Mouse (Mus musculus) mouse embryonic stem cell (cell line): ENCODE results near the gene Sgpp2.

Experiments used
- in situ Hi-C, 2 experiments: fragments of 300-500 bp; cut with MboI; formaldehyde crosslinking; loops; 1 replicate in 1 of 2; 3 replicates in 1 of 2; pipeline ENCODE4 v1.14.3; 2019 to 2020; ENCODE audit warnings: low sequenced_read_pairs in 2 of 2, low pct_unique_long_range_greater_than_20kb in 1 of 2, mixed read lengths in 1 of 2; ENCODE audit not compliant: unreplicated experiment in 1 of 2

The Sgpp2 gene

DNA sequence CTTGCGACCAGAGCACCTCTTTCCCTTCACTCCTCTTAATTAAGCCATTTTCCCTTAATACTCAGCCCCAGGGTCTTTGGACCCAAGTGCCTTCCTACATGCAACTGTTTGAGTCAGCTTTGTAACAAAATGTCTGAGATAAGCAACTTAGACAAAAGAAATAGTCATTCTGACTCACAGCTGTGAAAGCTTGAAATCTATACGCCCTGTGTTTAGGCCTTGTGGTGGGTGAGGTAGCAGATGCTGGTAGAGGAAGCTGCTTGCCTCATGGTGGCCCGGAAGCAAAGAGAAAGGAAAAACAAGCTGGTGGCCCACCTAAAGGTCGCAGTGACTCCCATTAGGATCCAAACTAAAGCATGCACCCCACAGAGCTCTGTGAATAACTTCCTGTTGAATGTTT lies 77.7 kb downstream of the Sgpp2 start:
- in situ Hi-C loops, result no loop called here

DNA sequence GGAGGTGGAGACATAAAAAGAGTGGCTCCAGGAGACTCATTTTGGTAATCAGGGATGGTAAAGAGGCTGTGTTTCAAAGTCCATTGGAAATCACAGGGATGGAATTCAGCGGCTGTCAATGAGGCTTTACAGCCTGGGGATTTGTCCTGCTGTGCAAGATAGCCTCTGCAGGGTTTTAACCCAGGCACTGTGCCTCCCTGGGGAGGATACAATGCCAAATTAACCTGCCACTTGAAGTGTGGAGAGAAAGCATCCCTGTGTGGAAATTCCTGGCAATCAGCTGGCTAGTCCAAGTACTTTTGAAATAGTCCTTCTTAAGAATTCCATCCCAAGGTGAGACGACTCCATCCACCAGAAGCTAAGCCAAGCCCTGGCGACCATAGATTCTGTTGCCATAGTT lies 78.7 kb downstream of the Sgpp2 start:
- in situ Hi-C loops, result no loop called here

DNA sequence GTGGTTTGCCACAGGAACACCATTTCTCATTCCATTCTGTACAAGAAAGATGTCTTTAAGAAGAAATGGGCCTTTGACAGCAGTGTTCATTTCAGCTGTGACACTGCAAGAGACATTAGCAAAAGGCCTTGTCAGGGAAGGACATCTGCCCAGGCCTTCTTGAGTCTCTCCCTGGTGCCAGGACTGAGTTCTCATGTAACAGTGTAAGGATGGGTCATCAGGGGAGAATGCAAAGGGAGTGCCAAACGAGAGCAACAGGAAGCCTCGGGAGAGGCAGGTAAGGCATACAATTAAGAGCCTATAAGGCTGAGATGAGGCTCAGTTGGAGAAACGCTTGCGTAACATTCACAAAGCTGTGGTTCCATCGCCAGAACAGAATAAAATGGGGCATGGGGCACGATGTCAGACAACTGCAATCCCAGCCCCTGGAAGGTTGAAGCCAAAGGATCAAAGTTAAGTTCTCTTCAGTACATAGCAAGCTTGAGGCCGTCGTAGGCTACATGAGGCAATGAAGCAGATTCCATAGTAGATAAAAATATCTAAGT lies 85.1 kb downstream of the Sgpp2 start:
- in situ Hi-C loops, result no loop called here

DNA sequence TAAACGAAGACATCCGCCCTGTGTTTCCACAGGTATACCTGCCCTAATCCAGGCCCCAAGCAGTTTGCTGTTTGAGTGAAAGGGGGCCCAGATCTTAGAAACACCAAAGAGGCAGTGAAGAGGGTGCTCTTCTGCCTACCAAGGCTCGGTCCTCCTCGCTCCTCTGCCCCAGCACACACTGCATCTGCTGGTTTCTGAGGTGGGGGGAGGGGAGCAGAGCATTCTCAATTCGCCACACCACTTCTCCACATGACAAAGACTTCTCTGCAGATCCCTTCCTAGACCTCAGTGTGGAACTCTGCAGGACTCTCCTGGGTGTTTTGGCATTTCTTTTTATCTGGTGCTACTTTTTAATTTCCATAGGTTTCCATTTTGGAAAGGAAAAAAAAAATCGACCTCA lies 85.6 kb downstream of the Sgpp2 start:
- in situ Hi-C loops, result no loop called here

DNA sequence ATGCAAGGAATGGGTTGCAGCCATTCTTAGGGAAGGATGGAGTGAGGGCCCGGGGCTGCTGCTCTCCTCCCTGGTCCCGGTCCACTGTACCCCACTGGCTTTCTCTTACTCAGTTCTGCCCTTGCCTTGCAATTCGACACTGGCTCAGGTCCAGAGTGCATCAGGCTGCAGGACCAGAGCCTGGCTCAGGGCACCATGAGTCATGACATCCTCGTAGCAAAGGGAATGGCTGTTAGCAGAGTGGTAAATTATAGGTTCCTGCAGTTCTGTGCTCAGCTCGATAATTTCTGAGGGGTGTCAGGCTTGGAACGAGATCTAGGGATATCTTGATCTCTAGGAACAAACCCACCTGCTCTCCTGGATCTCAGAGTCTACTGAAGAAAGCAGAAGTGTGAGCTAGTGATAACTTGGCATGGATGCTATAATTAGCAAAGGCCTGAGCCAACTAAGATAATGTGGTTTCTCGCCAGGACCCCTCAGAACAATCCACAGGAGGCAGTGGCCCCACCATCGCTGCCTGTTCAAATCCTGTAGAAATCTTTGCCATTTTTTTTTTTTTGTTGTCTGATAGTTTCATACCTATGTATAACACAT lies 86.3 kb downstream of the Sgpp2 start:
- in situ Hi-C loops, result no loop called here

DNA sequence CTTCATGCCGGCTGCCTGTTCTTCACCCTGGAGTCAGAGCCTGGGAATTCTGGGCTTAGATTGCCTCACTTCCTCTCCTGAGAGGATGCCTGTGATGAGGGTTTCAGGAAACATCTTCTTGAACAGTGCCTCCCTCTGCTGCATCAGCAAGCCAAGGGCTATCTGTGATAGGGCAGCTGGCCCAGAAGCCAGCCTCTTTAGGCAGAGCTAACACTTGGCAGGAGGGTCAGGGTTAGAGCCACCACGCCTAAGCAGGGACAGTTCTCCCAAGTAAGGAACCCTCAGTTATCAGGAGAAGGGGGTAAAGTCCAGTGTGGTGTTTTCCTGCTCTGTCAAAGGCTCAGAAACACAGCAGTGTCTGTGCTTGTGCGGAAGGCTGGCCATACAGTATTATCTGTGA lies 89.6 kb downstream of the Sgpp2 start:
- in situ Hi-C loops, result loop anchor here in 1 of 2 experiments (25.0 kb wide), 1 partner anchor 412 kb away; no protein-coding TSS in a partner anchor

DNA sequence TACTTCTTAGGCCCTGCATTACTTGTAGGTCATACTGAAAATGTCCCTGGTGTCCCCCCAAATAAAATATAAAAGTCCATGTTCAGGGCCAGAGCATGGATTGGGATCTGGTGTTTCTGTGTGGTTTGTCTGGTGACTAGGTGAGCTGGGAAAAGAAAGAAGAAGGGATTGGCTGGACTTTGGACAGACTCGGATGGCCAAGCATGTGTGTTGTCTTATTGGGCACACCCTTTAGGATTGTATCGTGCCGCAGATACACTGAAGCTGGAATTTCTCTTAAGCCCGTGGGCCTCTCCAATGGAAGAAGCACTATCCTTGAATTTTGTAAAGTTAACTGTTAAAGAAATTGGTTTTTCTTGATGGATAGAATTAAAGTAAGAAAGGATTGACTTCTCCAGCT lies 91.3 kb downstream of the Sgpp2 start:
- in situ Hi-C loops, result loop anchor here in 1 of 2 experiments (25.0 kb wide), 1 partner anchor 414 kb away; no protein-coding TSS in a partner anchor

DNA sequence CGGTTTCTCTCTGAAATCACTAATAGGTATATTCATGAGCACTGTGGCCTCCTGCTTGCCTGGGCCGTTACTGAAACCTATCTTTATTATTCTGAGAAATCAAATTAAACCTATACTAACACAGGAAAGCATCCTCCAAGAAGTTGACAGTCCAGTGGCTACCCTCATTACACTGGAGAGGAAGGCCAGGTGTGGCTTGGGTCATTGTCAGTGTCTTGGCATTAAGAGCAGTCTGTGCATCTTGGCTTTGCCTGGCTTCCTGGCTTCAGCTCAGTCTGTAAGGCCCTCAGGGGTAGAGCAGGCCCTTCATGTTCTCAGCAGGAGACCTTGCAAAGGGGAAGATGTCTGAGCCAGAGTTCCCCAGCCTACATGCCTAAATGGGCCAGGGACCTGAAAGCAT lies 99.3 kb downstream of the Sgpp2 start:
- in situ Hi-C loops, result loop anchor here in 1 of 2 experiments (25.0 kb wide), 1 partner anchor 422 kb away; no protein-coding TSS in a partner anchor

DNA sequence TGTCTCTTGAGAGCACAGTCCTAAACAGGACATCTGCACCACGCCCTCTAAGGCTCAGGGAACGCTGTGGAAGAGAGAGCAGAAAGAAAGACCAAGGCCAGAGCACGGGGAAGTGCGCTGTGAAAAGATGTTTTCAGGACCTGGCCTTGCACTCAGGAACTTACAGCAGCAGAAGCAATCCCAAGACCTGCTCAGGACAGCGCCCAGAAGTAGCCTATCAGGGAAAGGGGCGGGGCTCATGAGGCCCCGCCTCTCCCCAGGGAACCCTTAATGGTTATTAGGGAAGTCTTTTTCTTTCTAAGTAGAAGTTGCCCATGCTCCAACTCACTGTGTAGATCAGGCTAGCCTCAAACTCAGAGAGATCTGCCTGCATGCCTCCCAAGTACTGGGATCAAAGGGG lies 102.5 kb downstream of the Sgpp2 start:
- in situ Hi-C loops, result loop anchor here in 1 of 2 experiments (25.0 kb wide), 1 partner anchor 425 kb away; no protein-coding TSS in a partner anchor

DNA sequence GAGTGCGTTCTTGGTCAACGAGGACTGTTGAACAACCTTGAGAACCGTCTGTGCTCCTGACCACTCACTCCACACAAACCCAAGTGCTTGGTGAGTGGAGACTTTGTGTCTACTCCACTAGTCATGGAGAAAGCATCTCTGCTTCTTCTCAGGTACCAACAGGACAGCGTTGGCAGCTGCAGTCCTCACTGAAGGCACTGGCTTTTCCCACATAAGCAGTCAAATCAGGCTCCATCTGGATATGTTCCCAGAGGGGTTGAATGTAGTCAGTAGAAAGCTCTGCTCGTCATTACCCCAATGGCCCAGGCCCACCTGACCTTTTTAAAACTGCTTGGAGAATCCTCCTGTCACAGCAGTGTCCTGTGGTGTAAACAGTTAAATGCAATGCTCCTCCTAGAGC lies 104.3 kb downstream of the Sgpp2 start:
- in situ Hi-C loops, result loop anchor here in 1 of 2 experiments (25.0 kb wide), 1 partner anchor 427 kb away; no protein-coding TSS in a partner anchor

DNA sequence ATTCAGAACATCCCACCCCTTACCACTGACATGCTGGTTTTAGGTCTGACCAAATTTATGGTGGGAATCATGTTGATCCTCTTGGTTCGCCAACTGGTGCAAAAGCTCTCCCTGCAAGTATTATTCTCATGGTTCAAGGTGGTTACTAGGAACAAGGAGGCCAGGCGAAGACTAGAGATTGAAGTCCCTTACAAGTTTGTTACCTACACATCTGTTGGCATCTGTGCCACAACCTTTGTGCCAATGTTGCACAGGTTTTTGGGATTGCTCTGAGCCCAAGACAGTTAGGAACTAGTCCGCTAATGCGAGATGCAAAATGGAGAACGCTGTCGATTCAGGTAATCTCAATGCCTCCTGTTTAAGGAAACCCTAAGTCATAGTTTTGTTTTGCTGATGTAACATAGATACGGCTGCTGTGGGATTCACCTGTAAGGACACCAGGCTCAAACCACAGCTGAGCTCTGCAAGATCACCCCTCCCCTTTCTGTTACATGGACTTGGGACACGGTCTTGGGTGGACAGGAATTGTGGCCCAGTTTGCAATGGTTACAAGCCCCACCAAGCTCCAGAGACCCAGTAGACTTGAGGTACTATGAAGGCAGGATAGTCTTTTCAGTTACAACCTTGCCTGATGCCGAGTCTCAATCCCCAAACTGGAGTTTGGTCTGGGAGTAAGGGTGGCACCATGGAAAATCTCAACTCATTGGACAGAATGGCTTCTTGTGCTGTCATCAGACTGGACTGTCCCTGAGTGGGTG lies 107.2 kb downstream of the Sgpp2 start:
- in situ Hi-C loops, result loop anchor here in 1 of 2 experiments (25.0 kb wide), 1 partner anchor 430 kb away; no protein-coding TSS in a partner anchor

DNA sequence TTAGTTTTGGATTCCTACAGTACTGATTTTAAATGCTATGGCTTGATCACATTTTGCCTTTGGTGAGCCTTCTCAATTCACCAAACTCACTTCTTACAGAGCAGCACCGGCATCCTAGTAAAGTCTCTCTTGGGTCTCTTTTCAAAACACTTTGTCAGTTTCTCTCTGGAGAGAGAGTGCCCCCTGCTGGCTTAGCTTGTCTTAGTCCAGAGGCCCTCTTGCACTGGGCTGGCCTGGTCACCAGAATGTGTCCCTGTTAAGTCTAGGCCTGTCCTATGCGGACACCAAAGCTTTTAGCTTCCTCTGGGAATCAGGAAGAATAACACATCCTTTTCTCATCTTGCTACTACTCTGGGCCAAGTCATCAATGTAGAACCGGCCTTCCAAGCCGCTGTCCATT lies 109.4 kb downstream of the Sgpp2 start:
- in situ Hi-C loops, result loop anchor here in 1 of 2 experiments (25.0 kb wide), 1 partner anchor 432 kb away; no protein-coding TSS in a partner anchor

DNA sequence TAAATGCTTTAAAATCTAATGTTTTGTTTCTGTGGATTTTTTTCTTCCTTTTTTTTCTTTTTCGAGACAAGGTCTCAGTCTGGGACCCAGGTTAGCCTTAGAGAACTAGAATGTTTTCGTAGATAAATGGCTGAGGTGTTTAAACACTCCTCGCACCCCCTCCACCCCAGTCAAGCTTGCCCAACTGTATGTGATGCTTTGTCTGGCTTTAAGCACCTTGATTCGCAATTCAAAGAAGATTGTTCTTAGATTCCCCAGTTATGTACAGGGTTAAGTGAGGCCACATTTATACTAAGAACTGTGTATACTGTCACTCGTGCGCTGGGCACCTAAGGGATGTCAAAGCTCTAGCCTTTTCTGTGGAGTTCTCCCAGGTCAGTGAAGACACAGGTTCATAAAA lies 110.1 kb downstream of the Sgpp2 start:
- in situ Hi-C loops, result loop anchor here in 1 of 2 experiments (25.0 kb wide), 1 partner anchor 433 kb away; no protein-coding TSS in a partner anchor

DNA sequence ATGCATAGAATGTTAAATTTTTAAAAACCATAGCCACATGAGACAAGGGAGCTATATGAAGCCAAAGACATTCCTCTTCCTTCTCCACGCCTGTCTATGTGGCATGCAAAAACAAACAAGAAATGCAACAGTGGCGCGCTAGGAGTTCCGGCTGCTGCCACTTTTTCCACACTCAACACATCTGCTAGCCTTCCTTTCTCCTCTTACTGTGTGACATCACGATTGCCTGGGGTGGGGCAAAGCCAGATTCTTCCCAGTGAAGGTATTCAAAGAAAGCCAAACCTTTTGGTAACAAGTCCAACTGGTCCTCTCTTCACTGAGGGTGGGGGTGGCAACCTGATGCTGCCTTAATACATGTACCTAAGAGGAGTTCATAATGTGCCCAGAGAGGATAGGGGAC lies 111.6 kb downstream of the Sgpp2 start:
- in situ Hi-C loops, result loop anchor here in 1 of 2 experiments (25.0 kb wide), 1 partner anchor 434 kb away; no protein-coding TSS in a partner anchor

DNA sequence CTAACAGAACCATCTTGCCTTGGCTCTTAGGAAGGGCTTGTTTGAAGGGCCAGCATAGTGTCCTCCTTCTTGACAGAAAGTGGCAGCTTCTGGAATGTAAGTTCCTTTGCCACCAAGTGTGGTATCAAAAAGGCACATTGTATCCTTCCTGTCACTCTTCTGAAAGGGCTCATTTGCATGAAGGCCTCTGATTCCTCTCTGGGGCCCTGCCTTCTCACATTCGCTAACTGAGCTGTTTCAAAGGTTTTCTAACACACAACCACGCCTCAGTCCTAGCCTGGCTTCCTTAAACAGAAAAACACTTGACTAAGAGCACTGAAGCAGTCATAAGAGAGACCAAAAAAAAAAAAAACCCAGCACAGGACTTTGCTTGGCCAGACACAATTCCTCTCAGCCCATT lies 112.4 kb downstream of the Sgpp2 start:
- in situ Hi-C loops, result loop anchor here in 1 of 2 experiments (25.0 kb wide), 1 partner anchor 435 kb away; no protein-coding TSS in a partner anchor

DNA sequence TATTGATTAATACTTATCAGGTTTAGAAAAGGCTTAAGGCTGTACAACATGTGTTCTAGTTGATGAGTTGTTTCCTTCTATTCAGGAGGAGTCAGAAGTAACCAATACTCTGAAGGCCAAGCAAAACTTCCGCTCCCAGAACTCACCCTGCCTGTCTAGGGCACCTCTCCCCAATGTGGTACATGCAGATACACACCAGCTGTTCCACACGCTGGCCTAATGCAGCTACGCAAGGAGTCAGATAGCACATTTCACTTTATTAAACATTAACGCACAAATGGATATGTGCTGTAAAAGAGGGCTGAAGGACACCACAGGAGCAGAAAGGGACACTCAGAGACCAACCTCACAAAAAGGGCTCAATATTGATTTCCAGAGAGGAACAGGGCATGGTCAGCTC lies 114.7 kb downstream of the Sgpp2 start:
- in situ Hi-C loops, result loop anchor here in 1 of 2 experiments (25.0 kb wide), 1 partner anchor 438 kb away; no protein-coding TSS in a partner anchor

DNA sequence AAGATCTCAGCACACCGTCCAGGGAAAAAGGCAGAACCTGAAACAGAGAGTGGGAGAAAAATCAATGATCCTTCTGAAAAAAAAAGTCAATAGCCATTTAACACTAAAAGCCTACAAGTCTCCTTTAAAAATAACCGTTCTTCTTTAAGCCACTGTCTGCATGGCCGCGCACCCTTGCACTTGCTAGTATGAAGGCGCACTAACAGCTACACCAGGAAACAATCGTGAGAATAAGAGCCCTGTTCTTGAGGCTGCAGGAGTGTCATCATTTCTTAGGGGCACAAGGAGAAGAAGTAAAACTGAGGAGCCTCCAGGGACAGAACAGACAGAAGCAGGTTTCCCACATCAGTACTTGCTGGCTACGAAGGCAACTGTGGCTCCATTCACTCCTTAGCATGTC lies 115.2 kb downstream of the Sgpp2 start:
- in situ Hi-C loops, result no loop called here

DNA sequence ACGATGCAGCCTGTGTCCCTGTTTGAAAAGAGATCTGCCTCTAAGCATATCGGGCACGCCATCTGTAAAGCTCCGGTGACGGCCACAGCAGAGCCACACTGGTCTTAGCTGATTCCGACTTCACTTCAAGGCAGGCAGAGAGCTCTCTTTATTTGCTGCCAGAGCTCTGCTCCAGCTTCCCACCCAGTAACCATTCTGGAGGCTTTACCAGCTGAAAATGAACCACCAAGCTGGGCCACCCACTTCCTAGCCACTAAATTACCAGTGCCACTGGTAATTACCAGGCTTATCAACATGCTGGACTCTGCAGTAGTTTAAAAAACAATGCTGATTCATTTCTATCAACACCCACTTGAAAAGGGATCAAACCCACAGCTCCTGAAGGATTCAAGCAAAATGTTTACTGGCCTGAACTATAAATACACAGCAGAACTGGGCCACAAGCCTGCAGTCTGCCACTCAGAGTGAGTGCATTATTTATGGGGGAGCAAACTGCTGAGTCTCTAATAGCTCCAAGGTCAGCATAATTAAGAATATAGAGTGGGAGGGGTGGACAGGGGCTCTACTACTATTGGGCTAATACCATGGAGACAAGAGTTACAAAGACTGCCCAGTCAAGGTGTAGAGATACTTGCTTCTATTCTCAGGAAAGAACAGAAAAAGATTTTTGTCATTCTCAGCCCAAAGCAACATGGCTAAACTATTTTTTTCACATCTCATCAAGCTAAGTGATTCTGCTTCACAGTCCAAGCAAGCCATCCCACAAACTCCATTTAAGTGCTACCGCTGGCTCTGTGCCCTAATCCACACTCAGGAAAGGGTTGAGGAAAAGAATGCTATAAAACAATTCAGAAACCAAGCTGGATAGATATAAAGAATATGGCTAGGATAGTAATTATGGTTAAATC lies 115.9 kb downstream of the Sgpp2 start:
- in situ Hi-C loops, result no loop called here
